Mouse (Mus musculus) forebrain, embryonic 13.5 days (tissue): ENCODE data around the gene Cntrob. TPM values are rescaled to one million over a fixed set of nuclear protein-coding genes. Genes with fewer than 3 reads are reported as not detected.

Source experiments
- ATAC-seq: fragments of 200-750 bp; cut with Nextera tagmentation; 2 replicates; pipeline ENCODE4 v1.8.0; 2017
- H3K27ac ChIP-seq: fragments of 300-500 bp; sonication (generic); 2 replicates; pipeline ENCODE4 v1.5.1; 2015; ENCODE audit warnings: inconsistent platforms, mild to moderate bottlenecking, moderate library complexity
- H3K27me3 ChIP-seq: fragments of 300-500 bp; sonication (generic); 2 replicates; pipeline ENCODE4 v1.6.1; 2015; ENCODE audit warnings: mild to moderate bottlenecking, inconsistent platforms
- H3K36me3 ChIP-seq: fragments of 300-500 bp; sonication (generic); 2 replicates; pipeline ENCODE4 v1.6.1; 2015; ENCODE audit warnings: mild to moderate bottlenecking, inconsistent platforms; ENCODE audit not compliant: poor library complexity, severe bottlenecking
- H3K4me1 ChIP-seq: fragments of 300-500 bp; sonication (generic); 2 replicates; pipeline ENCODE4 v1.6.1; 2015; ENCODE audit warnings: inconsistent platforms
- H3K4me2 ChIP-seq: fragments of 300-500 bp; sonication (generic); 2 replicates; pipeline ENCODE4 v1.6.1; 2015; ENCODE audit warnings: inconsistent platforms, mild to moderate bottlenecking, moderate library complexity
- H3K4me3 ChIP-seq: fragments of 300-500 bp; sonication (generic); 2 replicates; pipeline ENCODE4 v1.5.1; 2015; ENCODE audit warnings: mild to moderate bottlenecking, inconsistent platforms
- H3K9ac ChIP-seq: fragments of 300-500 bp; sonication (generic); 2 replicates; pipeline ENCODE4 v1.6.1; 2015; ENCODE audit warnings: mild to moderate bottlenecking, inconsistent platforms
- H3K9me3 ChIP-seq: fragments of 300-500 bp; sonication (generic); replicated peaks from 2 replicates; pipeline ENCODE4 v1.6.1; 2016; ENCODE audit warnings: inconsistent platforms
- WGBS: fragments of 180-500 bp; shearing (Covaris S2); methylation state at CpG from one replicate; pipeline ENCODE4 v1.1.7; 2015; 5-methylcytosine and 5-hydroxymethylcytosine counted together
- polyA plus RNA-seq: library from polyadenylated mRNA; unstranded; fragments of >200 nt; fragmentation: Nextera tagmentation; extraction: Ambion mirVana; gene quantifications from 2 replicates; pipeline ENCODE4 v1.2.1, GENCODE M21; 2015

Cntrob gene
- 37.1 and 43.3 TPM in 2 replicates for polyA plus RNA-seq

DNA sequence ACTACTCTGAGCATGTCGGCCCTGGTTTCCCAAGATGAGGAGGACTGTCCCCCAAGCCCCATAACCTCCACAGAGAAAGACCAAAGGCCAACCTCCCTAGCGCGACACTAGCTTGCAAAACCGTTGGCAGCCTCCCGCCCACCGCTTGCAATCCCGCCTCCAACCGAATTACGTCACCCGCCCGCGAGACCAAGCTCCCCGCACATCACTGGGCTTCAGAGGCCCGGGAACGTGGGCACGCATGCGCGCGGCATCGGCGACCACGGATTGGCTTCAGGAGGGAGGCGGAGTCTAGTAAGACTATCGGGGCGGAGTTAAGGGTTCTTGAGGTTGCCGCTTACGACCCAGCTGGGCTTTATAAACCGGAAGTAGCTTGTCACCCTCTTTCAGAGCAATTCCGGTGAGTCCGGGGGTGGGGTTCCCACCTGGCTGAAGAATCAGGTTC is at the start of gene Cntrob, which contains the start of gene Trappc1:
Cntrob (minus strand) TSS at position 109 of the 445 bp plus-strand sequence.
Trappc1 (plus strand) TSS at position 314 of the 445 bp plus-strand sequence.
- H3K9me3 ChIP-seq = no peaks in the 10 kb centered on the region
- peak within 1 kb of the TSS; percentile 84 for H3K9ac ChIP-seq
- H3K27me3 ChIP-seq = peaks cover 18% of the 10 kb centered on the region
- H3K4me2 ChIP-seq = peak within 1 kb of the TSS; percentile 79
- peak within 1 kb of the TSS; percentile 52 for H3K4me3 ChIP-seq
- ATAC-seq = peak; percentile 94
- H3K36me3 ChIP-seq = peaks cover 25% of the 10 kb centered on the region
- under 1% methylated on average over 30 of the region's 30 CpGs for WGBS
- peaks cover 55% of the 10 kb centered on the region for H3K4me1 ChIP-seq
- peak within 1 kb of the TSS; percentile 85 for H3K27ac ChIP-seq

DNA sequence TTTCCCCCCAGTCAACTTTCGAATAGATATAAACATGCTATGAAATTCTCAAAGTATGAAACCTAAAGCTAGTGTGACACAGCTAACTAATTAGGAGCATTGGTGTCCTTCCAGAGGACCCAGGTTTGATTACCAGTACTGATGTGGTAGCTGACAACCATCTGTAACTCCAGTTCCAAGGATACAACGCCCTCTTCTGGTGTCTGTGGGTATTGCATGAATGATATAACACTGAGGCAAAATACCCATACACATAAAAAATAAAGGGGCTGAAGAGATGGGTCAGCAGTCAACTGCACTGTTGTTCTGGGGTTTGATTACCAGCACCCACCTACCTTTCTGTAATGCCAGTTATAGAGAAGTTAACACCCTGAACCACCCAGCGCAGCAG is 49.2 kb upstream of the Cntrob start:
- no peak overlapping the region for H3K4me3 ChIP-seq
- no peaks in the 10 kb centered on the region for H3K9me3 ChIP-seq
- H3K4me2 ChIP-seq = no peak overlapping the region
- no peaks in the 10 kb centered on the region for H3K27me3 ChIP-seq
- WGBS = 66% methylated on average over 3 of the region's 3 CpGs
- no peak for ATAC-seq
- peak overlapping the region; percentile 85 for H3K27ac ChIP-seq
- H3K4me1 ChIP-seq = peaks cover 43% of the 10 kb centered on the region
- H3K9ac ChIP-seq = no peak overlapping the region
- 0 out of 2 replicates have a peak, but pooled peaks cover 5% of the 10 kb centered on the region for H3K36me3 ChIP-seq

DNA sequence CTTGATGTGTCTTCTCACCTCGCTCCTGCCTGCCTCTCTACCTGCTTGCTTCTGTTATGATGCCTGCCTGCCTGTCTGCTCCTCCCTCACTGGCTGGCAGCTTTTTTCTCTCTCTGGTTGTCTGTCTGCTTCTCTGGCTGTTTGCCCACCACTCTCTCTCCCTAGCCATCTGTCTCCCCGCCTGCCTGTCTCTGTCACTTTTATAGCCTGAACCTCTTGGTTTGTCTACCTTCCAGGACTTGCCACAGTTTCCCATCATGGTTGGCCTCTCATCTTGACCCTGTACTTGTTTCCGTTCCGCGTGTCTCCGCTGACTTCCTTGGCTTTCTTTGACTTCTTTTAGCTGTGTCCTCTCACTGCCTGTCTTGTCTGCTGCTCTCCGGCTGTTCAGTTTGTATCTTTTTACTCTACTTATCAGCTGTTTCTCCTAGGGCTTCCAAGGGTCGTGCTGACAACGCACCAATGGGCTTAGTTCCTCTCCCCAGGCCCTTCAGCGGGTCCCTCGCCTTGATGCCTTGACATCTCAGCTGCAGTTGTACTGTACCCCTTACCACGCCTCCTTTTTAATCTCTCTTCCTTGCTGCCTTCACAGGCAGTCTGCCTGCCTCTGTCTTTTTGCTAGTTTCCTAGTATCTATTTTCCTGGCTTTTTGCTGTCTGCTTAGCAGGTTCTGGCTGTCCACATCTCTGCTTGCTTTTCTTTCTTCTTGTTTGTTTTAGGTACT is 48.6 kb upstream of the Cntrob start:
- Histone ChIP-seq H3K36me3 (0 out of 2 replicates have a peak, but pooled peaks cover 5% of the 10 kb centered on the region), H3K27me3 (no peaks in the 10 kb centered on the region), H3K4me3 (peak overlapping the region; percentile 18), H3K9ac (no peak overlapping the region; the same call in 1 of the 2 replicates), H3K27ac (peak overlapping the region; percentile 85), H3K4me2 (peak overlapping the region; percentile 45), H3K4me1 (peaks cover 48% of the 10 kb centered on the region), H3K9me3 (no peaks in the 10 kb centered on the region)
- WGBS = 46% methylated on average over 12 of the region's 12 CpGs
- ATAC-seq = peak; percentile 26; the same call in 1 of the 2 replicates

DNA sequence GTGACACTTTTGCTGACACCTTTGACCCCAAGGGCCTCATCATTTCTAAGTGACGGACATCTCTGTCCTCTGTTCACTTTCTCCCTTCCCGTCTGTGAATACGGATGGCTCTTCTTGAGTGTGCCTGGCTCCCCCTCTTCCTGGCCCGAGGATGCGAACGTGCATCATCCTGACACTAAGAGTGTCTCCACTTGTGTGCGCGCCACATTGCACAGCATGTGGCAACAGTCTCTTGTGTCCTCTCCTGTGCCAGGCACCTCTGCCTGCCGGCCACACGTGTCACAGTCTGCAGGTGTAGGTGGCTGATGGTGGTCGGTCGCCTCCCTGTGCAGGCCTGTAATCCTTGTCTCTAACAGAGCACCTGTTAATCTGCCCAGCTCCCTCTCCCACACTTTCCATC is 48.0 kb upstream of the Cntrob start:
- ATAC-seq = peak; percentile 25; the same call in 1 of the 2 replicates
- H3K9ac ChIP-seq = peak overlapping the region; percentile 30; the same call in 1 of the 2 replicates
- no peaks in the 10 kb centered on the region for H3K27me3 ChIP-seq
- peak overlapping the region; percentile 45 for H3K4me2 ChIP-seq
- H3K9me3 ChIP-seq = no peaks in the 10 kb centered on the region
- 32% methylated on average over 12 of the region's 12 CpGs for WGBS
- peaks cover 51% of the 10 kb centered on the region for H3K4me1 ChIP-seq
- H3K36me3 ChIP-seq = 0 out of 2 replicates have a peak, but pooled peaks cover 5% of the 10 kb centered on the region
- peak overlapping the region; percentile 18 for H3K4me3 ChIP-seq
- peak overlapping the region; percentile 85 for H3K27ac ChIP-seq

DNA sequence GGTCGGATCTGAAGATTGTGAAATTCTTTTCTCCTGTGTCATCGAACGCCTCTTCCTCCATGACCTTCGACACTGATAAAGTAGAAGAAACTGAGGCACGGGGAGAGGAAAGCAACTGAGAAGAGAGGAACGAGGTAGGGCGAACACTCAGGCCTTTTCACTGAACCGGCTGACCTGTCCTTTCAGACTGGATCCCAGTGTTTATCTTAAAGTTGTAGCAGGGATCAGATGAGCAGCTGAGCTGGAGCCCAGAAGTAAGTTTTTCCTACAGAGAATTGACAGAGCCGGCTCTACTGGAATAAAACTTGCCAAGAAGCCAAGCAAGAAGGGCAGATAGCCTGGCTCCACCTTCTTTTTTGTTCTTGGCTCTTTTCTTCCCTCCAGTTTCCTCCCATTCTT is 47.2 kb upstream of the Cntrob start:
- Histone ChIP-seq H3K4me2 (peak overlapping the region; percentile 45), H3K4me1 (peaks cover 55% of the 10 kb centered on the region), H3K27ac (peak overlapping the region; percentile 85), H3K36me3 (0 out of 2 replicates have a peak, but pooled peaks cover 5% of the 10 kb centered on the region), H3K9me3 (no peaks in the 10 kb centered on the region), H3K9ac (peak overlapping the region; percentile 31; the same call in 1 of the 2 replicates), H3K27me3 (no peaks in the 10 kb centered on the region), H3K4me3 (0 out of 2 replicates have a peak overlapping the region, but pooled peaks have one; percentile 11)
- no peak for ATAC-seq
- WGBS = 17% methylated on average over 9 of the region's 9 CpGs

DNA sequence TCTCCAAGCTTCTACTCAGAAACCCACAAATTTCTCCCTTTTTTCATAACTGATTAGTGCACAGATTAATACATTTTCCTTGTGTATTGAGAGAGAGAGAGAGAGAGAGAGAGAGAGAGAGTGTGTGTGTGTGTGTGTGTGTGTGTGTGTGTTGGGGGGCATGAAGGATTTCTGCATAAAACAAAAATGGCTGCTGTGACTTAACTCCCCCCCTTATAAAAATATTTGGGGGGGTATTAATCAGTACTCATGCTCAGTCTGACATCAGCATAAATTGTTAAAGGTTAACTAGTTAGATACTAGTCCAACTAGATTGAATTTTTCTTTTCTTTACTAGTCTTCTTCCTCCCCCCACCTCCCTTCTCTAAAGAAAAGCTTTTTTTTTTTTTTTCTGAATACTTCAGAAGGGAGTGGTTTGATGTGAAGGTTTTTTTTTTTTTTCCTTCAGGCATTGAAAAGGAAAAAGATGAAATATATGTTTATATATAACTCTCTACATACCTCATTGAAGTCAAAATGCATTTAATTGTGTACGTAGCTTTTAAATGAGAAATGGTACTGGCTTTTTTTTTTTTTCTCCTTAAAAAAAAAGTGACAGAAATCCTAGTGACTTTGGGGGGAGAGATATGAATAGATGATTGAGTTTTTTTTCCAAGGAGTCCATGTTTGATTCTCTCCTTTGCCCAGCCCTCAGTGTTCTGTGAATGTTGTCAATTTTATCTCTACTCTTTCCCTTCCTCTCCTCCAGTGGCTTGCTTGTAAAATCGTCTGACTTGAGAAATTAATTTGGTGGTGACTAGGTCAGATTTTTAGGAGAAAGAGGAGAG is 46.6 kb upstream of the Cntrob start:
- Histone ChIP-seq H3K4me2 (peak overlapping the region; percentile 98), H3K9ac (peak overlapping the region; percentile 100), H3K4me3 (peak overlapping the region; percentile 90), H3K4me1 (peaks cover 61% of the 10 kb centered on the region), H3K27ac (peak overlapping the region; percentile 99), H3K36me3 (0 out of 2 replicates have a peak, but pooled peaks cover 5% of the 10 kb centered on the region), H3K27me3 (no peaks in the 10 kb centered on the region), H3K9me3 (no peaks in the 10 kb centered on the region)
- WGBS = 21% methylated on average over 2 of the region's 2 CpGs
- no peak for ATAC-seq

DNA sequence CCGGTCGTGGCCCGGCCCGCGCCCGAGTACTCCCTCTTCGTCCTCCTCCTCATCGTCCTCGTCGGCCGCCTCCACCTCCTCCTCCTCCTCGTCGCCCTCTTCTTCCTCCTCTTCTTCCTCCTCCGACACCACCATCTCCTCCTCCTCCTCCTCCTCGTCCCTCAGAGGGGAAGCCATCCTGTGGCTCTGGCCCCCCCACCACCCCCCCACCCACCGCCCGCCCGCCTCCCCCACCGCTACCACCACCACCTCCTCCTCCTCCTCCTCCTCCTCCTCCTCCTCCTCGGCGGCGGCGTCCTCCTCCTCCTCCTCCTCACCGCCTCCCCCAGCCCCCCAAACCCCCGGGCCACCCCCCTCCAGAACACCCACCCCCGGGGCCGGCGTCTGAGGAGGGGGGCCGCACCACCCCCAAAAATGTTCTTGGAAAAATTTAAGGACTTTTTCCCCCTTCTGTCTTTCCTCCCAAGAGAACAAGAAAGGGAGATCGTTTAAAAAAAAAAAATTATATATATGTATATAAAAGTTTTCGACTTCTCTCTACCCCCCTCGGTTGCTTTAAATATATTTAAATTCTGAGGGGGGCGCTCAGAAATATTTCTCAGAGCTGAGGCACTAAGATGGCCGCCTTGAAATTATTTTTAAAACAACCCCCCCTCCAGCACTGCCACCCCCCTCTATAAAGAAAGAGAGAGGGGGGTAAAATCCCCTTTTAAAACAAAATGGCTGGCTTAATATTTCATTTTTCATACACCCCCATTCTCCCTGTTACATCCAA is 45.8 kb upstream of the Cntrob start, which contains the start of gene Chd3:
Chd3 (minus strand) TSS at position 192 of the 775 bp plus-strand sequence.
- Histone ChIP-seq H3K27me3 (no peaks in the 10 kb centered on the region), H3K27ac (peak within 1 kb of the TSS; percentile 99), H3K4me1 (peaks cover 69% of the 10 kb centered on the region), H3K4me3 (peak within 1 kb of the TSS; percentile 90), H3K4me2 (peak within 1 kb of the TSS; percentile 98), H3K9ac (peak within 1 kb of the TSS; percentile 100), H3K36me3 (peaks cover 6% of the 10 kb centered on the region; the same call in 1 of the 2 replicates), H3K9me3 (no peaks in the 10 kb centered on the region)
- 2% methylated on average over 15 of the region's 34 CpGs for WGBS
- no peak for ATAC-seq

DNA sequence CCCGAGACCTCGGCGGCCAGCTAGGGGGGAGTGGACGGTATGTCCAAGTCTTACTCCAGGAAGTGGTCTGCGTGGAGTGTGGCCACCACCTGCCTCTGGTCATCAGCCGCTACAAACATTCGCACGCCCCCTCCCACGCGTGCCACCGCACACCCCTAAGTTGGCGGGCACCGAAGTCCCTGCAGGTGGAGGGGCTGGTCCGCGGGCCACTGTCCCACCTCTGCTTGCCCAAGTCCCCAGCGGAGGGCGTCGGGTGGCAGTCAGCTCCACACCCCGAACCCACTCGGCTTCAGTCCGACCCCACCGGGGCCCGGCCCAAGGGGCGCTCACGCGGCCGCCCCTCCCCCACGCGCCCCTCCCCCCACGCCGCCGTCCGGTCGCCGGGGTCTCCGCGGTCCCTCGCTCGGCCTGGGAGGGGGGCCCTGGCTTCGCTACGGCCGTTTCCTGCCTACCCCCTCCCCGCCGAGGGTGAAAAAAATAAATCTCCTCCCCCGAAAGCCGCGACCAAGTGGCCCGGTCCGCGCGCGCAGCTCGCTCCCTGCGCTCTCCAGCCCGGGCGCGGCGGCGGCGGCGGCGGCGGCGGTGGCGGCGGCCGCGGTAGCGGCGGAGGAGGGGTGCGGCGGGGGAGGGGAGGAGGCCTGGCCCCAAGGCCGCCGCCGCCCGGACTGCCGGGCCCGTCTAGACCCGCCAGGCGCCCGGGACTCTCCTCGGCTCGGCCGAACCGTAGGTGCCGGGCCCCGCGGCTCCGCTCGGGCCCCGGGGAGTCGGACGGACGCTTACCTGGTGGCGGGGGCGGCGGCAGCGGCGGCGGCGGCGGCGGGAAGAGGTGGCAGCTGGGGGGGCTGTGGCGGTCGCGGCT is 45.0 kb upstream of the Cntrob start:
- under 1% methylated on average over 46 of the region's 106 CpGs for WGBS

DNA sequence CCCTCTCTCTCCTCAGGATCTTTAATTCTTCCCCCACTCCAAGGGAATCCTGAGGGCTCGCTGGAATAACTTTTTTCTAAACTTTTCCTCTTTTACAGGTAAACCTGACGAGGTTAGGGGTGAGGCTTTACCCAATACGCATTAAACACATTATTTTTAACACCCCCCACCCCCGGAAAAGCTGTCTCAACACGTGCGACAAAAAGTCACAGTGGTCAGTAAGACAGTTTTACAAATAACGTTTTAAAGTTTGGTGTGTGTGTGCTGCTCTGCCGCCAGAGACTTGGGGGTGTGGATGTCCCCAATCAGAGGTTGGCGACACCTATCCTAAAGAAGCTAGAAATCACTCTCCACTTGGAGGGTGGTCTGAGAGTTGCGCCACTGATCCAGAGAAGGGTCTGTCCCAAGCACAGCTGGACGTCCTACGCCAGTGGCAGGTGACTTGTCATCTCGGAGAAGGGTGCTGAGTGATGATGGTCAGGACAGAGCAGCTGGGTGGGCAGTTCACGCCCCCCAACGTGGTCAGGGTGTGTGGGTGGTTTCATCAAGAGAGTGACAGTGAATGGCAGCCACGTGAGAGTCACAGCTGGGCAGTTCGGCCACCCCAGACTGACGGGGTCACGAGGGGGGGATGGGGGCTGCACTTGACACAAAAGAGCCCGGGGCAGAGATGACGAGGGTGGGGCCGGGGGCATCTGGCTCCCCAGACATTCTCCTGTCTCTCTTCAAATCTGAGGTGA is 44.2 kb upstream of the Cntrob start:
- ATAC-seq = no peak
- peaks cover 75% of the 10 kb centered on the region for H3K4me1 ChIP-seq
- H3K9ac ChIP-seq = peak overlapping the region; percentile 100
- peaks cover 19% of the 10 kb centered on the region for H3K36me3 ChIP-seq
- no peaks in the 10 kb centered on the region for H3K27me3 ChIP-seq
- peak overlapping the region; percentile 90 for H3K4me3 ChIP-seq
- H3K27ac ChIP-seq = peak overlapping the region; percentile 99
- no peaks in the 10 kb centered on the region for H3K9me3 ChIP-seq
- WGBS = 1% methylated on average over 22 of the region's 22 CpGs
- H3K4me2 ChIP-seq = peak overlapping the region; percentile 98

More for the DNA sequence above, 45.0 kb upstream of the Cntrob start:
- Histone ChIP-seq H3K27ac (peak overlapping the region; percentile 99), H3K4me3 (peak overlapping the region; percentile 90), H3K9me3 (no peaks in the 10 kb centered on the region), H3K36me3 (peaks cover 14% of the 10 kb centered on the region), H3K4me1 (peaks cover 76% of the 10 kb centered on the region), H3K27me3 (no peaks in the 10 kb centered on the region), H3K4me2 (peak overlapping the region; percentile 98), H3K9ac (peak overlapping the region; percentile 100)
- no peak for ATAC-seq
